Mouse (Mus musculus) bone marrow, adult 2 months (tissue): ENCODE measurements around the gene Slc29a2.

Experiments
- CTCF ChIP-seq: fragments of 200-500 bp; IDR thresholded peaks from 2 replicates; pipeline ENCODE4 v1.5.1; 2011; ENCODE audit warnings: low read length, control low read depth; ENCODE audit not compliant: control insufficient read depth, insufficient read depth
- POLR2A ChIP-seq: fragments of 200-500 bp; IDR thresholded peaks from 2 replicates; pipeline ENCODE4 v1.6.1; 2011; ENCODE audit warnings: low read depth, mild to moderate bottlenecking, control low read depth, low read length, borderline replicate concordance; ENCODE audit not compliant: control insufficient read depth

- TF ChIP-seq CTCF (no peak), POLR2A (no peak)
These were observed 2.5 kb downstream of the Slc29a2 start for GRCm38 (mm10) chr19:5026111-5026510.
